ENCODE assay signal across 29 mouse cellular contexts in the genomic region with DNA sequence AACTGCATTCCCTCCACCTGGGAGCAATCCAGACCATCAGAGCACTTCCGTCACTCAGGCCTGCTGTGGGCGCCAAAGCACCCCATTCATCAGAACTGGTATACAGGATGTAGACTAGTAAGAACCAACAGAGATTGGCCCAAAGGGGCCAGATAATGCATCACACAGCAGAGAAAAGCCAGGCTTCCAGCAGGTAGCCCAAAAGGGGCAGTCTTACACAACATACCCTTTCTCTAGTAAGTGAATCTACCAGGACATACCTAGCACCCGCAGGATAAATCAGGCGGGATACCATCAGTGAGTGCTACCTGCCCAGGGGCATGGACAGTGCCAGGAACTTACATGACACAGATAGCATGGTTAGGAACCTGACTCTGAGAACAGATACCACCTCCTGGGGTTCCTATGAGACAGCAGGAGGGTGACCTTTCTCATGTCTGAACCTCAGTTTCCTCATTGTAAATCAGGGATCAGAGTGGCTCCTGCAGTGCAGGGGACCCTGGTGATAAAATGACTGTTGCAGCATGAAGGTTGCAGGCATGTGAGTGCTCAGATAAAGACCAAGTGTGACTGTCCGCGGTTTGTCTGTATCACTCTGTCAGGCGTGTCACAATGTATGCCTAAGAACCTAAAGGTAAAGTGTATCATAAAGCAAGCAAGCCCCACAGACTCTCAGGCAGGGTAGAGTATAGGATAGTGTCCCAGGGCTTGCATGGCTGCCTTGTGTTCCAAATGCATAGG. TPM values are rescaled to one million over a fixed set of nuclear protein-coding genes. Genes with fewer than 3 reads are reported as not detected.
DNase-seq lines count a peak whose midpoint lies in the region; ATAC-seq lines count a peak whose summit lies in the region.
"Had no signal": no experiment of that assay in that cellular context is flagged by ENCODE, and none has a peak within 500 bp of the region (broad histone marks: within the 10 kb centered on the region; RNA-seq: fewer than 3 reads in every experiment).

No protein-coding gene starts in this region.

- H3K27me3 ChIP-seq in heart, embryonic 16.5 days (ENCODE audit: control insufficient read depth, insufficient read depth, low read length) = no peaks in the 10 kb centered on the region
- H3K27me3 ChIP-seq in heart, embryonic 11.5 days (ENCODE audit: control insufficient read depth, insufficient read depth, low read length) = no peaks in the 10 kb centered on the region
- H3K27me3 ChIP-seq: midbrain, embryonic 12.5 days; neural tube, embryonic 12.5 days had no signal

- peaks cover 43% of the 10 kb centered on the region for H3K36me3 ChIP-seq in heart, embryonic 16.5 days (ENCODE audit: control insufficient read depth, insufficient read depth)
- peaks cover 48% of the 10 kb centered on the region for H3K36me3 ChIP-seq in heart, embryonic 11.5 days (ENCODE audit: control insufficient read depth, insufficient read depth, low read length)

- peak overlapping the region; percentile 18; the same call in 1 of the 2 replicates for H3K9ac ChIP-seq in heart, embryonic 16.5 days (ENCODE audit: low read length)
- H3K9ac ChIP-seq in heart, embryonic 11.5 days (ENCODE audit: low read depth, low read length) = no peak overlapping the region
- H3K9ac ChIP-seq: hindbrain, embryonic 14.5 days; liver, embryonic 14.5 days; midbrain, embryonic 12.5 days; neural tube, embryonic 12.5 days had no signal

- 73% methylated on average over 7 of the region's 7 CpGs for WGBS in heart, embryonic 16.5 days
- WGBS in heart, embryonic 11.5 days (ENCODE audit: insufficient replicate concordance) = 84% methylated on average over 7 of the region's 7 CpGs

- peaks cover 61% of the 10 kb centered on the region for H3K4me1 ChIP-seq in heart, embryonic 16.5 days (ENCODE audit: control insufficient read depth, insufficient read depth, low read length)
- peaks cover 25% of the 10 kb centered on the region for H3K4me1 ChIP-seq in heart, embryonic 11.5 days (ENCODE audit: control insufficient read depth, insufficient read depth, low read length)
- H3K4me1 ChIP-seq: neural tube, embryonic 12.5 days had no signal

- H3K4me3 ChIP-seq in heart, embryonic 16.5 days (ENCODE audit: low read length) = no peak overlapping the region
- no peak overlapping the region for H3K4me3 ChIP-seq in heart, embryonic 11.5 days (ENCODE audit: low read depth, low read length)
- H3K4me3 ChIP-seq: heart, adult 2 months; midbrain, embryonic 12.5 days; myocyte; neural tube, embryonic 12.5 days had no signal

- no peak overlapping the region for H3K4me2 ChIP-seq in heart, embryonic 16.5 days (ENCODE audit: low read depth, low read length)
- H3K4me2 ChIP-seq in heart, embryonic 11.5 days = no peak overlapping the region
- H3K4me2 ChIP-seq: hindbrain, embryonic 14.5 days; midbrain, embryonic 12.5 days; neural tube, embryonic 12.5 days had no signal

- H3K9me3 ChIP-seq in heart, embryonic 16.5 days (replicated peaks; ENCODE audit: control insufficient read depth, low read length) = no peaks in the 10 kb centered on the region
- H3K9me3 ChIP-seq in heart, embryonic 11.5 days (replicated peaks; ENCODE audit: control insufficient read depth, low read length) = no peaks in the 10 kb centered on the region
- H3K9me3 ChIP-seq: midbrain, embryonic 12.5 days; neural tube, embryonic 12.5 days had no signal

- no peak for ATAC-seq in heart, embryonic 16.5 days (replicated peaks; ENCODE audit: extremely low read depth, insufficient read depth, low FRiP score)
- ATAC-seq in heart, embryonic 11.5 days (replicated peaks; ENCODE audit: insufficient number of reproducible peaks, low FRiP score, low TSS enrichment) = no peak
- ATAC-seq in megakaryocyte-erythroid progenitor cell, adult 5-6 weeks (replicated peaks; ENCODE audit: low FRiP score, low TSS enrichment, poor library complexity, severe bottlenecking) = peak; percentile 30
- ATAC-seq: CD4-positive, CD25-positive, alpha-beta regulatory T cell, adult 4 months; forebrain, embryonic 14.5 days; intestine, postnatal 0 days had no signal

- peak; percentile 26 for DNase-seq in cerebellum, adult 8-10 months
- DNase-seq in cerebellum, postnatal 10 days = no peak
- peak; percentile 8 for DNase-seq in lung, postnatal 36 days
- no peak for DNase-seq in lung, postnatal 25 days (ENCODE audit: low spot score)
- DNase-seq in B cell, adult 2 months = no peak
- DNase-seq: adrenal gland, postnatal 25 days; gastrocnemius, postnatal 36 days; kidney, adult 9 months; kidney, postnatal 10 days; left cerebral cortex, postnatal 4 days; lung, adult 2 months; lung, postnatal 10 days; right cerebral cortex, postnatal 4 days; thymus, adult 2 months; thymus, postnatal 4 days had no signal

- no peak overlapping the region for H3K27ac ChIP-seq in heart, embryonic 16.5 days (ENCODE audit: low read length)
- no peak overlapping the region for H3K27ac ChIP-seq in heart, embryonic 11.5 days (ENCODE audit: low read depth, low read length)
- H3K27ac ChIP-seq: heart, adult 2 months; hindbrain, embryonic 14.5 days; liver, embryonic 14.5 days; midbrain, embryonic 12.5 days; neural tube, embryonic 12.5 days had no signal

RNA-seq across cellular contexts. Expression of a gene that starts 8.1 kb away (rescaled TPM):
- polyA plus RNA-seq in heart, embryonic 16.5 days (2015; fragmentation: Nextera tagmentation; extraction: Ambion mirVana) = 105 and 108 TPM in 2 replicates
- polyA plus RNA-seq in heart, embryonic 11.5 days (2014; fragmentation: Nextera tagmentation; extraction: Ambion mirVana) = 87.0 and 95.3 TPM in 2 replicates
- 148 and 150 TPM in 2 replicates for total RNA-seq in megakaryocyte-erythroid progenitor cell, adult 5-6 weeks (2014; fragmentation: Nextera tagmentation)
- 58.8 and 82.4 TPM in 2 replicates for total RNA-seq in megakaryocyte-erythroid progenitor cell, adult 5-6 weeks (2017)

RNA-seq across cellular contexts. Expression of a gene that starts 27.1 kb away (rescaled TPM):
- polyA plus RNA-seq in heart, embryonic 16.5 days (2015; fragmentation: Nextera tagmentation; extraction: Ambion mirVana) = 45.1 and 47.4 TPM in 2 replicates
- polyA plus RNA-seq in heart, embryonic 11.5 days (2014; fragmentation: Nextera tagmentation; extraction: Ambion mirVana) = 22.6 and 36.1 TPM in 2 replicates
- total RNA-seq in megakaryocyte-erythroid progenitor cell, adult 5-6 weeks (2014; fragmentation: Nextera tagmentation) = 0.79 and 2.7 TPM in 2 replicates
- 1.1 and 5.3 TPM in 2 replicates for total RNA-seq in megakaryocyte-erythroid progenitor cell, adult 5-6 weeks (2017)

RNA-seq across cellular contexts. Expression of a gene that starts 36.7 kb away (rescaled TPM):
- polyA plus RNA-seq in heart, embryonic 16.5 days (2015; fragmentation: Nextera tagmentation; extraction: Ambion mirVana) = 0.07 and 0.09 TPM in 2 replicates
- 0.20 TPM in 2 replicates for polyA plus RNA-seq in heart, embryonic 11.5 days (2014; fragmentation: Nextera tagmentation; extraction: Ambion mirVana)
- 0.28 and 0.35 TPM in 2 replicates for total RNA-seq in megakaryocyte-erythroid progenitor cell, adult 5-6 weeks (2014; fragmentation: Nextera tagmentation)
- total RNA-seq in megakaryocyte-erythroid progenitor cell, adult 5-6 weeks (2017) = not detected in 2 replicates
- total RNA-seq: gastrocnemius, adult 18-20 months; gastrocnemius, postnatal 36 days; heart, adult 2 months had no signal
- polyA plus RNA-seq: heart, adult 2 months; myocyte had no signal

RNA-seq across cellular contexts. Expression of a gene that starts 42.6 kb away (rescaled TPM):
- 36.3 and 43.4 TPM in 2 replicates for polyA plus RNA-seq in heart, embryonic 16.5 days (2015; fragmentation: Nextera tagmentation; extraction: Ambion mirVana)
- 31.6 and 37.2 TPM in 2 replicates for polyA plus RNA-seq in heart, embryonic 11.5 days (2014; fragmentation: Nextera tagmentation; extraction: Ambion mirVana)
- total RNA-seq in megakaryocyte-erythroid progenitor cell, adult 5-6 weeks (2014; fragmentation: Nextera tagmentation) = 22.8 and 39.3 TPM in 2 replicates
- total RNA-seq in megakaryocyte-erythroid progenitor cell, adult 5-6 weeks (2017) = 2.9 and 3.7 TPM in 2 replicates

RNA-seq across cellular contexts. Expression of a gene that starts 54.2 kb away (rescaled TPM):
- 0.17 and 0.22 TPM in 2 replicates for polyA plus RNA-seq in heart, embryonic 16.5 days (2015; fragmentation: Nextera tagmentation; extraction: Ambion mirVana)
- polyA plus RNA-seq in heart, embryonic 11.5 days (2014; fragmentation: Nextera tagmentation; extraction: Ambion mirVana) = 0.06 and 0.09 TPM in 2 replicates
- 0.11 TPM in 1 of 2 replicates, not detected in the other for total RNA-seq in megakaryocyte-erythroid progenitor cell, adult 5-6 weeks (2014; fragmentation: Nextera tagmentation)
- 1.1 TPM in 1 of 2 replicates, not detected in the other for total RNA-seq in megakaryocyte-erythroid progenitor cell, adult 5-6 weeks (2017)
- polyA plus RNA-seq: heart, adult 2 months; myocyte; spleen, adult 2 months; thymus, adult 2 months had no signal

Comparison
In these comparisons a context has a peak if more than half of its experiments do, and no peak if none do; other contexts are left out.
1. DNase-seq: peak in cerebellum, adult 8-10 months (single experiment) and lung, postnatal 36 days (single experiment); none in cerebellum, postnatal 10 days (0 of 2), lung, postnatal 25 days (single experiment) and B cell, adult 2 months (0 of 2).